Comparison of ENCODE assay signal across 8 mouse cellular contexts in the genomic region with DNA sequence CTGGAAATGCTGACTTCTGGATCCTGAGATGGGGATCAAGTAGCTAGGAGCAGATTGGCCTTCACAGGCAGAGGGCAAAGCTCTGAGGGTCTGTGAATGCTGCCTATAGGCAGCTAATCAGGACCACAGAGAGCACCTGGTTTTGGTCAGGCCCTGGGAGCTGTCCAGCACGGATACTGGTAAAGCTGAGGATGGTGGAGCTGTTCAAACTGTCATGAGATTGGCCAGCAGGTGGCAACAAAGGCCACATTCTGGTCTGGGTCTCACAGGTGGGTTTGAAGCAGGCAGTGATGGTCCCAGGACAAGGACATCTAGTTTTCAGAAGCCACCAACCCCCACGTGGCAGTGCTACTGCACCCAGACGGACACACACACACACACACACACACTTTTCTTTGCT. TPM values are rescaled to one million over a fixed set of nuclear protein-coding genes. Genes with fewer than 3 reads are reported as not detected.
DNase-seq lines count a peak whose midpoint lies in the region; ATAC-seq lines count a peak whose summit lies in the region.

No protein-coding gene starts in this region.

- peaks cover 11% of the 10 kb centered on the region; the same call in 1 of the 2 replicates for H3K36me3 ChIP-seq in stomach, embryonic 15.5 days

- no peak overlapping the region for H3K27ac ChIP-seq in stomach, embryonic 15.5 days

- no peak overlapping the region for H3K9ac ChIP-seq in stomach, embryonic 15.5 days

- peak; percentile 67; the same call in 1 of the 2 replicates for ATAC-seq in stomach, embryonic 15.5 days (ENCODE audit: insufficient read depth, low FRiP score, low read depth)
- ATAC-seq in monocyte, adult 5-6 weeks (replicated peaks; ENCODE audit: insufficient number of reproducible peaks, low FRiP score, low TSS enrichment, poor library complexity, severe bottlenecking) = no peak

- H3K4me3 ChIP-seq in stomach, embryonic 15.5 days (replicated peaks) = no peak overlapping the region

- no peaks in the 10 kb centered on the region; the same call in 1 of the 2 replicates for H3K9me3 ChIP-seq in stomach, embryonic 15.5 days

- no peak overlapping the region for H3K4me2 ChIP-seq in stomach, embryonic 15.5 days

- WGBS in stomach, embryonic 15.5 days = 2% methylated on average over 3 of the region's 3 CpGs

- no peaks in the 10 kb centered on the region for H3K27me3 ChIP-seq in stomach, embryonic 15.5 days (replicated peaks)

- DNase-seq in spleen, adult 12 weeks (ENCODE audit: low spot score) = peak; percentile 9
- no peak for DNase-seq in spleen, postnatal 36 days (ENCODE audit: low spot score in 2 of 2)
- peak; percentile 62 to 72 for DNase-seq in adrenal gland, postnatal 36 days
- DNase-seq in forelimb bud, embryonic 11.5 days (ENCODE audit: low read depth, low spot score) = peak; percentile 91
- DNase-seq in kidney, postnatal 10 days = peak; percentile 79
- peak; percentile 41 to 63 for DNase-seq in lung, postnatal 4 days

- H3K4me1 ChIP-seq in stomach, embryonic 15.5 days = no peaks in the 10 kb centered on the region

RNA-seq across cellular contexts. Expression of gene Paxip1, which starts 54.3 kb away (rescaled TPM):
- total RNA-seq in adrenal gland, postnatal 36 days (2021) = 10 to 100 TPM; 23.7 to 28.0 TPM
- 28.0 and 31.3 TPM in 2 replicates for polyA plus RNA-seq in stomach, embryonic 15.5 days (2015; fragmentation: Nextera tagmentation; extraction: Ambion mirVana)
- 20.1 to 24.7 TPM (median 24.5 TPM) in 3 replicates for total RNA-seq in monocyte, adult 5-6 weeks (2017)

Comparison
In these comparisons a context has a peak if more than half of its experiments do, and no peak if none do; other contexts are left out.
1. DNase-seq: peak in spleen, adult 12 weeks (single experiment), adrenal gland, postnatal 36 days (2 of 2), forelimb bud, embryonic 11.5 days (single experiment), kidney, postnatal 10 days (single experiment) and lung, postnatal 4 days (2 of 2); none in spleen, postnatal 36 days (0 of 2).